Mouse (Mus musculus): ENCODE data around the gene Gm1043. TPM values are rescaled to one million over a fixed set of nuclear protein-coding genes. Genes with fewer than 3 reads are reported as not detected.

Gene Gm1043
- polyA plus RNA-seq, 1 experiment = 5.2 TPM

- no peaks in the 10 kb centered on the region for H3K36me3 ChIP-seq (ENCODE audit: control insufficient read depth, insufficient read depth, low read length)
- no peaks in the 10 kb centered on the region for H3K27me3 ChIP-seq (ENCODE audit: control insufficient read depth, insufficient read depth, low read length)
- no peak overlapping the region for H3K27ac ChIP-seq (ENCODE audit: control insufficient read depth, insufficient read depth, low read depth, low read length)
- TF ChIP-seq CTCF (IDR thresholded peaks at IDR 0.05; ENCODE audit: control insufficient read depth, insufficient read depth, insufficient replicate concordance, low read depth, low read length) (no peak), POLR2A (IDR thresholded peaks at IDR 0.05; ENCODE audit: control insufficient read depth, low read depth, low read length) (no peak)
- H3K4me1 ChIP-seq (ENCODE audit: control insufficient read depth, insufficient read depth, low read length) = no peaks in the 10 kb centered on the region
- no peak overlapping the region for H3K4me3 ChIP-seq (ENCODE audit: control insufficient read depth, low read depth, low read length)
These were observed 16.5 kb downstream of the Gm1043 start for GRCm38 (mm10) chr5:37101631-37102030.

DNA sequence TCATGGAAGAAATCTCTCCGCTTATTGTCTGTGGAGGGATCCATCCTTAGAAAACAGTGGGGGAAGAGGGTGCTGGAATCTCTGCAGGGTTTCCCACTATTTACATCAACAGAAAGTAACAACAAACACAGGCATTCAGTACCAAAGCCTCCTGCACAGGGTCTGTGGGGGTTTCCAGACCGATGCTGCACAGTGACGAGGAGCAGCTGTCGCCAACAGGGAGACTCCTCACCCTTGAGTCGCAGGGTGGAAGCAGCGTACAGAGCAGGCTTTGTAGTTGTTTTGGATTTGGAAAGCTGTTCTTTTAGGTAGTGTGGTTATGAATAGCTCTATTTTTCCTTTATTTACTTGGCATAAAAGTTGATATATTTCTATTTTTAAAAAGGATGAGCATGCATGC is 16.9 kb downstream of the Gm1043 start:
- Histone ChIP-seq H3K4me1 (ENCODE audit: control insufficient read depth, insufficient read depth, low read length) (no peaks in the 10 kb centered on the region), H3K36me3 (ENCODE audit: control insufficient read depth, insufficient read depth, low read length) (no peaks in the 10 kb centered on the region)
- TF ChIP-seq CTCF (IDR thresholded peaks at IDR 0.05; ENCODE audit: control insufficient read depth, insufficient read depth, insufficient replicate concordance, low read depth, low read length) (no peak), POLR2A (IDR thresholded peaks at IDR 0.05; ENCODE audit: control insufficient read depth, low read depth, low read length) (no peak)

DNA sequence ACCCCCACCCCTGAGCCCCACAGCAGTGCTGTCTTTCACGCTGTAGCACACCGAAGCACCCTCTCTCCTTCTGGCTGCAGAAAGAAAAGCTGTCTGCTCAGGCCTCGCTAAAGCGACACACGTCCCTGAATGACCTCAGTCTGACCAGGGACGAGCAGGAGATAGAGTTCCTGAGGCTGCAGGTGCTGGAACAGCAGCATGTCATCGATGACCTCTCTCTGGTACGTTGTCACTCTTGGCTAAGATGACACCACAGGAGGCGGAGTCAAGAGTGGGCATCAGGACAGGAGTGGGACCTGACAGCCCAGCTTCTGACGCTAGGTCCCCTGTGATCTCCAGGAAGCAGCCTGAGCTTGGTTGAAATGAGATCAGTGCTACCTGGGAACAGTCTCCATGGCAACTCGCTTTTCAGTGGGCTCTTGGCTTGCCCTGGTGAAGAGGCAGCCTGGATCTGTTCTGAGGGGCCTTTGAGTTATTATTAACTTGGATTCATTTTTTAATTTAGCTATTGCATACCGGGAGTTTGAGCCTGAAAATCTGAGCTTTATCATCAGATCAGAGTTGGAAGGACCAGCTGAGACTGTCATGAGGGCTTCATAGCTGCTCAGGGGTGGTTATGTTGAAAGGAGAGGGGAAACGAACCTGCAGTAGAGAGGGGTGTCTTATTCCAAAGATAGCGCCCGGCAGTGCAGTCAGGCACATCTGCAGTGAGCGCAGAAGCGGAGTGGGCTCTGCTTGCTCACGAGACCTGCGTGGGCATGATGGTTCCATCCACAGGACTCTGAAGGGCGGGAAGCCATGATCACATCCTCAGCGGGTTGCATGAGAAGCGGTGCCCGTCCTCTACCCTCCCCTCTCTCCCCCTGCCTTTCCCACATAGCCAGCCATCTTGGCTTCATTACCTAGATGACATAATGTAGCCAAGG is 20.6 kb downstream of the Gm1043 start:
- no peak overlapping the region for H3K4me3 ChIP-seq (ENCODE audit: control insufficient read depth, low read depth, low read length)
- no peaks in the 10 kb centered on the region for H3K36me3 ChIP-seq (ENCODE audit: control insufficient read depth, insufficient read depth, low read length)
- no peak overlapping the region for H3K27ac ChIP-seq (ENCODE audit: control insufficient read depth, insufficient read depth, low read depth, low read length)
- TF ChIP-seq POLR2A (IDR thresholded peaks at IDR 0.05; ENCODE audit: control insufficient read depth, low read depth, low read length) = no peak
- no peak for TF ChIP-seq CTCF (IDR thresholded peaks at IDR 0.05; ENCODE audit: control insufficient read depth, insufficient read depth, insufficient replicate concordance, low read depth, low read length)
- H3K27me3 ChIP-seq (ENCODE audit: control insufficient read depth, insufficient read depth, low read length) = no peaks in the 10 kb centered on the region
- H3K4me1 ChIP-seq (ENCODE audit: control insufficient read depth, insufficient read depth, low read length) = no peaks in the 10 kb centered on the region

More for the DNA sequence above, 16.9 kb downstream of the Gm1043 start:
- Histone ChIP-seq H3K4me3 (ENCODE audit: control insufficient read depth, low read depth, low read length) (no peak overlapping the region), H3K27ac (ENCODE audit: control insufficient read depth, insufficient read depth, low read depth, low read length) (no peak overlapping the region), H3K27me3 (ENCODE audit: control insufficient read depth, insufficient read depth, low read length) (no peaks in the 10 kb centered on the region)

DNA sequence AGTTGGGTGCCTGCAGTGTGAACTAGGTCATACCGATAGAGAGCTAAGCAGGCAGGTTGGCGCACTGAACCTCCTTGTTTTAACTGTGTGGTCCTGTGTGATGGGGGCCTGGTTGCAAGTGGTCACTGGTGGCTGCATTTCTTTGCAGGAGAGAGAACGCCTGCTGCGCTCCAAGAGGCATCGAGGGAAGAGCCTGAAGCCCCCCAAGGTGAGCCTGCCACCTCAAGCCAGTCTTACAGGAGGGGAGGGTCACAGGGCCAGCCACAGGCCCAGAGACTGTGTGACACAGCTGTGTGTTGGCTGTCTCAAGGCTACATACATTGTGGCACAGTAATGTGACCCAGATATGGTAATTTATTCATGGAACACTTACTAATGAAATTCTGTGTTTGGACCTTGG is 21.9 kb downstream of the Gm1043 start:
- TF ChIP-seq CTCF (IDR thresholded peaks at IDR 0.05; ENCODE audit: control insufficient read depth, insufficient read depth, insufficient replicate concordance, low read depth, low read length) (no peak), POLR2A (IDR thresholded peaks at IDR 0.05; ENCODE audit: control insufficient read depth, low read depth, low read length) (no peak)
- no peak overlapping the region for H3K4me3 ChIP-seq (ENCODE audit: control insufficient read depth, low read depth, low read length)
- H3K27me3 ChIP-seq (ENCODE audit: control insufficient read depth, insufficient read depth, low read length) = no peaks in the 10 kb centered on the region
- H3K27ac ChIP-seq (ENCODE audit: control insufficient read depth, insufficient read depth, low read depth, low read length) = no peak overlapping the region
- no peaks in the 10 kb centered on the region for H3K36me3 ChIP-seq (ENCODE audit: control insufficient read depth, insufficient read depth, low read length)
- H3K4me1 ChIP-seq (ENCODE audit: control insufficient read depth, insufficient read depth, low read length) = no peaks in the 10 kb centered on the region

- H3K27me3 ChIP-seq (ENCODE audit: control insufficient read depth, insufficient read depth, low read length) = no peaks in the 10 kb centered on the region
- H3K27ac ChIP-seq (ENCODE audit: control insufficient read depth, insufficient read depth, low read depth, low read length) = no peak overlapping the region
- TF ChIP-seq CTCF (IDR thresholded peaks at IDR 0.05; ENCODE audit: control insufficient read depth, insufficient read depth, insufficient replicate concordance, low read depth, low read length) (no peak), POLR2A (IDR thresholded peaks at IDR 0.05; ENCODE audit: control insufficient read depth, low read depth, low read length) (no peak)
- no peaks in the 10 kb centered on the region for H3K4me1 ChIP-seq (ENCODE audit: control insufficient read depth, insufficient read depth, low read length)
- H3K36me3 ChIP-seq (ENCODE audit: control insufficient read depth, insufficient read depth, low read length) = no peaks in the 10 kb centered on the region
- H3K4me3 ChIP-seq (ENCODE audit: control insufficient read depth, low read depth, low read length) = no peak overlapping the region
These were observed 22.4 kb downstream of the Gm1043 start for GRCm38 (mm10) chr5:37107611-37108010.

- Histone ChIP-seq H3K36me3 (ENCODE audit: control insufficient read depth, insufficient read depth, low read length) (no peaks in the 10 kb centered on the region), H3K4me3 (ENCODE audit: control insufficient read depth, low read depth, low read length) (no peak overlapping the region), H3K27ac (ENCODE audit: control insufficient read depth, insufficient read depth, low read depth, low read length) (no peak overlapping the region), H3K27me3 (ENCODE audit: control insufficient read depth, insufficient read depth, low read length) (no peaks in the 10 kb centered on the region), H3K4me1 (ENCODE audit: control insufficient read depth, insufficient read depth, low read length) (no peaks in the 10 kb centered on the region)
- no peak for TF ChIP-seq POLR2A (IDR thresholded peaks at IDR 0.05; ENCODE audit: control insufficient read depth, low read depth, low read length)
- TF ChIP-seq CTCF (IDR thresholded peaks at IDR 0.05; ENCODE audit: control insufficient read depth, insufficient read depth, insufficient replicate concordance, low read depth, low read length) = peak; percentile 73; the same call in 1 of the 2 replicates
These were observed 24.2 kb downstream of the Gm1043 start for GRCm38 (mm10) chr5:37109280-37109849.

- H3K27me3 ChIP-seq (ENCODE audit: control insufficient read depth, insufficient read depth, low read length) = no peaks in the 10 kb centered on the region
- no peak overlapping the region for H3K27ac ChIP-seq (ENCODE audit: control insufficient read depth, insufficient read depth, low read depth, low read length)
- H3K4me1 ChIP-seq (ENCODE audit: control insufficient read depth, insufficient read depth, low read length) = no peaks in the 10 kb centered on the region
- TF ChIP-seq POLR2A (IDR thresholded peaks at IDR 0.05; ENCODE audit: control insufficient read depth, low read depth, low read length) (no peak), CTCF (IDR thresholded peaks at IDR 0.05; ENCODE audit: control insufficient read depth, insufficient read depth, insufficient replicate concordance, low read depth, low read length) (no peak)
- H3K36me3 ChIP-seq (ENCODE audit: control insufficient read depth, insufficient read depth, low read length) = no peaks in the 10 kb centered on the region
- no peak overlapping the region for H3K4me3 ChIP-seq (ENCODE audit: control insufficient read depth, low read depth, low read length)
These were observed 27.2 kb downstream of the Gm1043 start for GRCm38 (mm10) chr5:37112389-37112788.

All from testis, adult 2 months (tissue).